Mouse (Mus musculus) thymus, adult 18-20 months (tissue): ENCODE data around the gene Kif26b.

Source experiments
- DNase-seq, 2 experiments: peaks; one replicate each; pipeline ENCODE4 v3.0.0; 2022; ENCODE audit warnings: mixed read lengths in 2 of 2

The Kif26b gene

DNA sequence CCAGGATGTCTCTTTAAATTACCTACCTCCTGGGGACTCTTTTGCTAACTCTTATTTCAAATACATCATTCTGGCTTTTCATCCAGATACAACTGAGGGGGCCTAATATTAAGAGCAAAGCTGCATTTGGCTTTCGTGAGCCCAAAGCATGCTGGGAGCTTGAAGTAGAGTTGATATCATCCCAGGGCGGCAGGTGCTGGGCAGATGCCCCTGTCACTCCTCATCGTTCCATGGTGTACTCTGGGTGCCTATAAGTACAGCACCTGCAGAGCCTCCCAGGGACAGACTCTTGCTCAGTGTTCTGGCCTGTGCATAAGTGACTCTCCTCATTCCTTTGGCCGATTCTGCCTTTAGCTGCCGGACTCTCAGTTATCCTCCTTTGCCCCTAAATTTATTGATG lies 13.5 kb downstream of the Kif26b start:
- no peak for DNase-seq

DNA sequence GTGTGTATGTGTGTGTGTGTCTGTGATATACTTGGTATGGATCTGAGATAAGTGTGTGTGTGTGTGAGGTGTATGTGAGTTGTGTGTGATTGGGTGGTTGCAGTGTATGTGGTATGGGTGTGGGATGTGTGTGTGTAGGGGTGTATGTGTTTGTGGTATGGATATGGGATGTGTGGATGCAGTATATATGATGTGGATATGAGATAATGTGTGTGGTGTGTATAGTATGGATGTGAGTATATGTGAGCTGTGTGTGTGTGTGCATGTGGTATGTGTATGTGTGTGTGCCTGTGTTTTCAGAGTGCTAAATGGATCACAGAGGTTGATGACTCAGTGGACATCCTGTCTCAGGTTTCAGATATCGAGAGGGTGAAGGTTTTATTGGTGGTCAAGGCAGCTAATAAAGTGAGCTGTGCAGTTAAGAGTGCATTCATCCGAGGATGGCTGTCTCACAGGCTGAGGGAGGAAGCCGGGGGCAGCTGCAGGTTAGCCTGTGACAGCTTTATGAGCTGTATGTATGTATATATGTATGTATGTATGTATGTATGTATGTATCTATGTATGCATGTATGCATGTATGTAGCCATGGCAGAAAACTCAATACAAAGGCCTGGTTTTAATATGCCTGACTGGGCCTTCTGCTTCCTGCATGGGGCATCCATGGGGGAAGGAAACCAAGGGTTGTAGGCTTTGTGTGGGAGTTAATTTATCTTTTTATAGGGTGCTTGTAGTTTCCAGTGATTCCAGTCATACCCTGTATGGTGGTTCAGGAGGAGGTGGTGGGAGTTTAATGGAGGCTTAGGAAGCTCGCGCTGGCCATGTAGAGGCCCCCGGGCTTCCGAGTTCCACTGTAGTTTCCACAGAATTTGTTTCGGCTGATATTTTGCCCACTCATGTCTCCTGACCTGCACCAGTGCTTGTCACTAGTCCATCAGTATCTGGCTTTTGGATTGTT lies 14.3 kb downstream of the Kif26b start:
- DNase-seq = no peak

DNA sequence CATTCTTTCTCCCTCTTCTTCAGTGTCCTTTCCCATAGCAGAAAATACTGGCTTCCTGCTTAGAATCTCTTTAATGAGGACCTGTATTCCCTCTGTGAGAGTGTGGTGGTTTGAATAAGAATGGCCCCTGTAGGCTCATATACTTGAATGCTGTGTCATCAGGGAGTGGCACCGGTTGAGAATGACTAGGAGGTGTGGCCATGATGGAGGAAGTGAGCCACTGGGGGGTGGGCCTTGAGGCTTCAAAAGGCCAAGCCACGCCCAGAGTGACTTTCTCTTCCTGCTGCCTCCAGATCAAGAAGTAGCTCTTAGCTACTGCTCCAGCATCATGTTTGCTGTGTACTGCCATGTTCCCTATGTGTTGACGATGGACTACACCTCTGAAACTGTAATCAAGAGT lies 15.7 kb downstream of the Kif26b start:
- no peak for DNase-seq

GRCm38 (mm10) chr1:178549576-178549975 lies 20.7 kb downstream of the Kif26b start:
- DNase-seq = no peak

GRCm38 (mm10) chr1:178550477-178551047 lies 21.6 kb downstream of the Kif26b start:
- no peak for DNase-seq

DNA sequence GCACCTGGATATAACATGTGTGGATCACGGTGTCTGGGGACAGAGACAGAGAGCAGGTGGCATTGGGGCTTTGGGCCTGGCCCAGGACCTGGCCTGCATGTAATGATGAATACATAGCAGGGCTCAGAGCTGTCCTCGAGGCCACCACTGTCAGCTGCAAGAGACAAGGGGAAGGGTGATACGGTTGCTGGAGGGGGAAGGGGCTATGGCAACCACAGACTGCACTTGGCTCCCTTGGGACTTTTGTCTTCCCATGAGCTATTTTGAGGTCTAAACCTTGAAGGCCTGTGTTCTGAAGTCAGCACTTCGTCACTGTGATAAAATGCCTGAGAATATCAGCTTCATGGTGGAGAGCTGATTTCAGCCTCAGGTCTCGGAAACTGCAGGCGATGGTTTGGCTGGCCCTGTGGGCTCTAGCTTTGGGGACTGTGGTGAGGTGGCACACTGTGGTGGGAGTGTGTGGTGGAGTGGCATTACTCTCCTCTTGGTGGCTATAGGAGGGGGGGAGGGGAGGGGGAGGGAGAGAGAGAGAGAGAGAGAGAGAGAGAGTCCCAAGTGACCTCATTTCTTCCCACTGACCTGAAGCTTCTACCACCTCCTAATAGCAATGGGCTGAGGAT lies 23.5 kb downstream of the Kif26b start:
- no peak for DNase-seq

GRCm38 (mm10) chr1:178552898-178553284 lies 24.0 kb downstream of the Kif26b start:
- DNase-seq = no peak

GRCm38 (mm10) chr1:178556226-178556625 lies 27.3 kb downstream of the Kif26b start:
- DNase-seq = no peak

- DNase-seq = no peak
These were observed 31.1 kb downstream of the Kif26b start for GRCm38 (mm10) chr1:178560043-178560442.

GRCm38 (mm10) chr1:178563834-178564233 lies 34.9 kb downstream of the Kif26b start:
- DNase-seq = no peak

DNA sequence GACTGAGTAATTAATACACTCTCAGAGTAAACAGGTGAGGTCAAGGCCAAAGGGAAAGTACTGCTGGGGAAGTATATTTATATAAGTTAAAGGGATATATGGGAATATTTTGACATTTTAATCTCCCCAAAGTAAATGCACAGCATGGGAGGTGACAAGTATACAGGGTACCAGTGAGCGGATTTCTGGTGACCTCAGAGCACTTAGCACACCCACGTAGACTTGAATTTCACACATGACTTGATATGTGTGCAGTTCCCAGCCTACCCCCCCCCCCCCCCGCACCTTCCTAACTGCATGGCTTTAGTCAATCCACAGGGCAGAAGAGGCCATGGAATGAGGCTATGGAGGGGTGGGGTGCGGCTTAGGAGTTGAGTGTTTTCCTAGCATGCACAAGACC lies 35.9 kb downstream of the Kif26b start:
- DNase-seq = no peak

GRCm38 (mm10) chr1:178568551-178569545 lies 39.9 kb downstream of the Kif26b start:
- no peak for DNase-seq

DNA sequence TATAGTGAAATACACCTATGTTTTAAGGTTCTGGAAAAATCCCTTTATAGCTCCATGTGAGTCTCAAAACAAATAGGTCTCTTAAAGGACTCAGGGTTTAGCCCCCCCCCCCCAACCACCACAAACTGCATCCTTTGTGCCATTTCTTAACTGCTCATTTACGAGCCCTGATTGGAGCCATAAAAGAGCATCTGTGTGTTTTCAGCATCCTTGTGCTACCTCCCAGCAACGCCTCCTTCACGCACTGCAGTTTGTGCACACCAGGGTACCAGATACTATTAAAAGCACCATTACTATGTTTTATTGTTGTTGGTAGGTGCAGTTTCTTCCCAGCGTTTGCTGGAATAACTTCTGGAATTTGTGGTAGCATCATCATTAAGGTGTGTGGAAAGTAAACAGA lies 42.1 kb downstream of the Kif26b start:
- DNase-seq = no peak

GRCm38 (mm10) chr1:178571885-178572444 lies 43.0 kb downstream of the Kif26b start:
- no peak for DNase-seq

GRCm38 (mm10) chr1:178573406-178574032 lies 44.6 kb downstream of the Kif26b start:
- DNase-seq = no peak

- DNase-seq = no peak
These were observed 46.8 kb downstream of the Kif26b start for GRCm38 (mm10) chr1:178575706-178576105.

GRCm38 (mm10) chr1:178576926-178577325 lies 48.0 kb downstream of the Kif26b start:
- DNase-seq = no peak

DNA sequence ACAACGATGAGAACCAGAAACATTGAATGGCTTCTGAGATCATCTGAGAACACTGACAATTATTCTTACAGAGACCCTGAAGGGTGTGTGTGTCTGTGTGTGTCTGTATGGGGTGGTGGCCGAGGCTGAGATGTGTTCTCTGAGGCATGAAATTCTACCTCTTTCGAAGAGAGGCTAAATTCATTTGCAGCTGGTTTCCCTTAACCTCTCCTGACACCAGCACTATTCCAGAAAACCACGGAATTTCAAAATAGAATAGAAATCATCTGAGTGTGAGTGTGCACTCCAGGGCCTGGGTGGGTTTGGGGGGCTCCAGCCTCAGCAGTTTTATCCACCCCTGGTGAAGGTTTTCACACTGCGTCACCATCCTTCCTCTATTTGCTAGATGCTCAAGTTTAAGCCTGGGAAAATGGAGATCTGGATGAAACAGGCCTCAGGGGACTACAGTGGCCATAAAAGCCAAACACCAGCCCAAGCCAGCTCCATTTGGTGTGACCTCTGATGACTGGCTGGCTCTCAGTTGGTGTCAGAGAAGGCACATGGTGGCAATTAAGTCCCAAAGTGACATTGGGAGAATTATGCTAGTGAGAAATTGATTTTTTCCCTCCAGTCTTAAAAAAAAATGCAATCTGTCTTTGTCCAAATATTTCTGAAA lies 56.6 kb downstream of the Kif26b start:
- no peak for DNase-seq

GRCm38 (mm10) chr1:178590229-178591171 lies 61.6 kb downstream of the Kif26b start:
- no peak for DNase-seq

DNA sequence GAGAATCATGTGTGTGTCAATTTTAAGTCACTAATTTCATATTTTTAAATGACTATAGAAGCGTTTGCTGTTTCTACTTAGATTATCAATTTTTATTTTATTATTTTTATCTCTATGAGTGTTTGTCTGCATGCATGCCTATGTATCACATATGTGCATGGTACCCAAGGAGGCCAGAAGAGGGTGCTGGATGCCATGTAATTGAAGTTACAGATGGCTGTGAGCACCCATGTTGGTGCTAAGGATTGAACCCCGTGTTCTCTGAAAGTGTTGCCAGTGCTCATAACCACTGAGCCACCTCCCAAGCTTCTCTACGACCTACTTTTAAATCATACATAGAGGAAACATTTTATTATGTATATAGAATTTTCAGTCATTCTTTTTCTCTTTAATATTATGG lies 68.2 kb downstream of the Kif26b start:
- DNase-seq = no peak
